Mouse (Mus musculus) limb, embryonic 11.5 days (tissue): ENCODE measurements around the gene Enah. TPM values are rescaled to one million over a fixed set of nuclear protein-coding genes. Genes with fewer than 3 reads are reported as not detected.

Source experiments
- ATAC-seq: fragments of 200-750 bp; cut with Nextera tagmentation; 2 replicates; pipeline ENCODE4 v1.8.0; 2017; ENCODE audit warnings: low read depth; ENCODE audit not compliant: insufficient number of reproducible peaks, low FRiP score, low TSS enrichment
- DNase-seq: peaks from one replicate; pipeline ENCODE4 v3.0.0-alpha.2; 2015; ENCODE audit warnings: low spot score
- H3K27ac ChIP-seq: fragments of 300-500 bp; sonication (generic); replicated peaks from 2 replicates; pipeline ENCODE4 v1.5.1; 2014; ENCODE audit warnings: low read depth, mild to moderate bottlenecking, low read length
- H3K27me3 ChIP-seq: fragments of 300-500 bp; sonication (generic); 2 replicates; pipeline ENCODE4 v1.6.1; 2014; ENCODE audit warnings: mild to moderate bottlenecking, low read length, mixed read lengths; ENCODE audit not compliant: control insufficient read depth, insufficient read depth
- H3K36me3 ChIP-seq: fragments of 300-500 bp; sonication (generic); 2 replicates; pipeline ENCODE4 v1.6.1; 2014; ENCODE audit warnings: mild to moderate bottlenecking, low read length, moderate library complexity, mixed read lengths; ENCODE audit not compliant: control insufficient read depth, insufficient read depth
- H3K4me1 ChIP-seq: fragments of 300-500 bp; sonication (generic); 2 replicates; pipeline ENCODE4 v1.6.1; 2014; ENCODE audit warnings: low read length, mixed read lengths; ENCODE audit not compliant: control insufficient read depth, insufficient read depth
- H3K4me2 ChIP-seq: fragments of 300-500 bp; sonication (generic); 2 replicates; pipeline ENCODE4 v1.6.1; 2014; ENCODE audit warnings: low read depth, mild to moderate bottlenecking, moderate library complexity; ENCODE audit not compliant: severe bottlenecking
- H3K4me3 ChIP-seq: fragments of 300-500 bp; sonication (generic); 2 replicates; pipeline ENCODE4 v1.5.1; 2014; ENCODE audit warnings: low read depth, low read length
- H3K9ac ChIP-seq: fragments of 300-500 bp; sonication (generic); 2 replicates; pipeline ENCODE4 v1.6.1; 2014; ENCODE audit warnings: mild to moderate bottlenecking, low read length
- H3K9me3 ChIP-seq: fragments of 300-500 bp; sonication (generic); 2 replicates; pipeline ENCODE4 v1.6.1; 2016; ENCODE audit warnings: low read length; ENCODE audit not compliant: control insufficient read depth
- WGBS: fragments of 180-500 bp; shearing (Covaris S2); extraction: QIAGEN DNeasy Blood & Tissue Kit; methylation state at CpG from one replicate; pipeline ENCODE4 v1.1.7; 2014; 5-methylcytosine and 5-hydroxymethylcytosine counted together
- polyA plus RNA-seq: library from polyadenylated mRNA; unstranded; fragments of >200 nt; fragmentation: Nextera tagmentation; extraction: Ambion mirVana; gene quantifications from 2 replicates; pipeline ENCODE4 v1.2.1, GENCODE M21; 2014

The Enah gene
- polyA plus RNA-seq, 1 experiment from 2014 or later: 28.5 TPM

DNA sequence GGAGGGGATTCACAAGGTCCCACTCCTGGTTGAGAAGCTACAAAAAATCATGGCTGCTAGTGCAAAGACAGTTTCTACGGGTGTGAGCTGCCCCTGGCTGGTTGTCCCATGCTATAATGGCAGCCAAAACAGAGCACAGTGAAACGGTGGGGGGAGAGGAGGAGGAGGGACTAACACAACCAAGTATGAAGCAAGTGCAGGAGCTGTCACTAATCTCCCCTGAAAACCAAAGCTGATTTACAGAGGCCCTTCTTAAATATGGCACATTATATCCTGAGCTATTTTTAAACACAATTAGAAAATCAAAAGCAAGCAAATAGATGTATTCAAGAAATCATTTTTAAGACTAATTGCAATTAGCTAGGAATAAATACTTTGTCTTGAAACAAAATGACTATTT is 32.6 kb downstream of the Enah start:
- DNase-seq: no peak
- 80% methylated on average over 2 of the region's 2 CpGs for WGBS
- Histone ChIP-seq H3K4me3 (no peak overlapping the region), H3K36me3 (no peaks in the 10 kb centered on the region), H3K9ac (no peak overlapping the region), H3K4me2 (no peak overlapping the region), H3K27ac (no peak overlapping the region), H3K9me3 (no peaks in the 10 kb centered on the region), H3K27me3 (no peaks in the 10 kb centered on the region), H3K4me1 (no peaks in the 10 kb centered on the region)
- no peak for ATAC-seq

DNA sequence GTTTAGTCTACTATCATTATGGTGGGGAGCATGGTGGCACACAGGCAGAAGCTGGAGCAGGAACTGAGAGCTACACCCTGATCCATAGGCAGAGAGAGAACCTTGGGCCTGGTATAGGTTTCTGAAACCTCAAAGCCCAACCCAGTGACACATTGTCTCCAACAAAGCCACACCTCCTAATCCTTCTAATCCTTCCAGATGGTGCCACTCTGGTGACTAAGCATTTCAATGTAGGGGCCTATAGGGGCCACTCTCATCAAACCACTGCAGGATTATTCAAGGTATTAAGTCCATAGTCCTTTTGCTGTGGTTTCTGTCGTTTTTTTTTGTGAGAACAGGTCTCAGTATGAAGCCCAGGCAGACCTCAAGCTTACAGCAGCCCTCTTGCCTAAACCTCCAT is 33.9 kb downstream of the Enah start:
- Histone ChIP-seq H3K4me1 (no peaks in the 10 kb centered on the region), H3K4me3 (no peak overlapping the region), H3K27me3 (no peaks in the 10 kb centered on the region), H3K9me3 (no peaks in the 10 kb centered on the region), H3K36me3 (no peaks in the 10 kb centered on the region), H3K4me2 (no peak overlapping the region), H3K27ac (no peak overlapping the region), H3K9ac (no peak overlapping the region)
- 82% methylated on average over 1 of the region's 1 CpGs for WGBS
- DNase-seq (no peak), ATAC-seq (no peak)

- Histone ChIP-seq H3K27me3 (no peaks in the 10 kb centered on the region), H3K27ac (no peak overlapping the region), H3K4me2 (no peak overlapping the region), H3K4me1 (no peaks in the 10 kb centered on the region), H3K9ac (no peak overlapping the region), H3K36me3 (no peaks in the 10 kb centered on the region), H3K9me3 (no peaks in the 10 kb centered on the region), H3K4me3 (no peak overlapping the region)
- WGBS: 92% methylated on average over 2 of the region's 2 CpGs
- DNase-seq (no peak), ATAC-seq (no peak)
These were observed 35.0 kb downstream of the Enah start for GRCm38 (mm10) chr1:181984811-181985210.

- no peak overlapping the region for H3K27ac ChIP-seq
These were observed 39.6 kb downstream of the Enah start for GRCm38 (mm10) chr1:181980017-181980719.

DNA sequence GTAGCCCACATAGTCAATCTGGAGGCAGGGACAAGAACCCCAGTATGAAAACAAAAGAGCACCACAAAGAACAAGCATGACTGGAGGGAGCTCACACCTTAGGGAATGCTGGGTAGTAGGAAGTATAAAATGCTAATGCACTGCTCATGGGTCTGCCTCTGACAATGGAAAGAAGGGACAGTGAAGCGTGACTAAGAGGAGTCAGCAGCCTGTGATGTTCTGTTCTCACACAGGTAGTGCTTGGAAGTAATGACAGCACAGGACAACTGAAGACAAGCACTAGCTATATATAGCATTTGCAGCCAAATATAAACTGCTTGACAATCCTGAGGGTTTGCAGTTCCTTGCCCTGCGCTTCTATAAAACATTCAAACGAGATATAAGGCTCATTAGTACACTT is 44.3 kb downstream of the Enah start:
- Histone ChIP-seq H3K4me2 (no peak overlapping the region), H3K9me3 (no peaks in the 10 kb centered on the region), H3K36me3 (no peaks in the 10 kb centered on the region), H3K9ac (no peak overlapping the region), H3K4me3 (no peak overlapping the region), H3K4me1 (no peaks in the 10 kb centered on the region), H3K27me3 (no peaks in the 10 kb centered on the region), H3K27ac (no peak overlapping the region)
- WGBS: 82% methylated on average over 3 of the region's 3 CpGs
- ATAC-seq: no peak
- DNase-seq: no peak

More at GRCm38 (mm10) chr1:181980017-181980719, 39.6 kb downstream of the Enah start:
- H3K4me1 ChIP-seq: no peaks in the 10 kb centered on the region
- no peak for ATAC-seq
- H3K9ac ChIP-seq: no peak overlapping the region
- no peaks in the 10 kb centered on the region for H3K27me3 ChIP-seq
- DNase-seq: no peak
- no peaks in the 10 kb centered on the region for H3K36me3 ChIP-seq
- no peaks in the 10 kb centered on the region for H3K9me3 ChIP-seq
- H3K4me2 ChIP-seq: no peak overlapping the region
- no peak overlapping the region for H3K4me3 ChIP-seq
- 89% methylated on average over 14 of the region's 14 CpGs for WGBS

GRCm38 (mm10) chr1:181974897-181975296 is 44.9 kb downstream of the Enah start:
- Histone ChIP-seq H3K4me1 (no peaks in the 10 kb centered on the region), H3K4me3 (no peak overlapping the region), H3K9me3 (no peaks in the 10 kb centered on the region), H3K27me3 (no peaks in the 10 kb centered on the region), H3K9ac (no peak overlapping the region), H3K4me2 (no peak overlapping the region), H3K27ac (no peak overlapping the region), H3K36me3 (no peaks in the 10 kb centered on the region)
- ATAC-seq (no peak), DNase-seq (no peak)

GRCm38 (mm10) chr1:181965277-181965676 is 54.5 kb downstream of the Enah start:
- Histone ChIP-seq H3K27me3 (no peaks in the 10 kb centered on the region), H3K9me3 (no peaks in the 10 kb centered on the region), H3K9ac (no peak overlapping the region), H3K27ac (no peak overlapping the region), H3K4me2 (no peak overlapping the region), H3K4me1 (no peaks in the 10 kb centered on the region; the same call in 1 of the 2 replicates), H3K4me3 (no peak overlapping the region), H3K36me3 (no peaks in the 10 kb centered on the region)
- 94% methylated on average over 1 of the region's 1 CpGs for WGBS
- ATAC-seq (no peak), DNase-seq (no peak)

GRCm38 (mm10) chr1:181963827-181964226 is 56.0 kb downstream of the Enah start:
- ATAC-seq (no peak), DNase-seq (no peak)
- Histone ChIP-seq H3K4me1 (no peaks in the 10 kb centered on the region; the same call in 1 of the 2 replicates), H3K9ac (no peak overlapping the region), H3K27me3 (no peaks in the 10 kb centered on the region), H3K27ac (no peak overlapping the region), H3K9me3 (no peaks in the 10 kb centered on the region), H3K4me3 (no peak overlapping the region), H3K4me2 (no peak overlapping the region), H3K36me3 (no peaks in the 10 kb centered on the region)
- WGBS: 53% methylated on average over 3 of the region's 3 CpGs

DNA sequence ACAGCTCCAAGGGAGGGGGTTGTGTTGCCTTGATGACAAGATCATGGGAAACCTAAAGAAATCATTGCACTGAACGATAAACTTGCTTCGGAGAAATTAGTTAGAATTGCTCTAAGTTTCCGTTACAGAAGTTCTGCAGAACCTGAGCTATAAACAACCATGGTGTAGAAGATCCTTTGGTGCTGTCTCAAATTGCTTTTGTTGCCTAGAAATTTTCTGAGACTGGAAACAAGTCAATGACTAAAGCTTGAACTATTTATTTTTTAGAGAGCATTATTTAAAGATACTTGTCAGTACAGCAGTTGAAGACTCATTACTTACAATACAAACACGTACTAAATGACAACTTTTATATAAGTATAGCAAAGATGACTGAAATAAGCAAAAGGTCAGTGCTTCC is 56.4 kb downstream of the Enah start:
- ATAC-seq: no peak
- Histone ChIP-seq H3K4me3 (no peak overlapping the region), H3K27me3 (no peaks in the 10 kb centered on the region), H3K9ac (no peak overlapping the region), H3K4me2 (no peak overlapping the region), H3K9me3 (no peaks in the 10 kb centered on the region), H3K36me3 (no peaks in the 10 kb centered on the region), H3K27ac (no peak overlapping the region), H3K4me1 (no peaks in the 10 kb centered on the region; the same call in 1 of the 2 replicates)
- WGBS: 92% methylated on average over 4 of the region's 4 CpGs
- no peak for DNase-seq
